Mouse (Mus musculus): ENCODE data around the gene Espnl. TPM values are rescaled to one million over a fixed set of nuclear protein-coding genes. Genes with fewer than 3 reads are reported as not detected.

Gene Espnl
- total and polyA plus RNA-seq, 3 experiments, result 0.06 TPM; not detected in 2

GRCm38 (mm10) chr1:91299026-91299706, 22.7 kb upstream of the Espnl start:
- WGBS, result 62% methylated on average over 13 of the region's 13 CpGs
- intact Hi-C loops (cut with DNase I), result no loop called here
- DNase-seq, result no peak

GRCm38 (mm10) chr1:91299707-91300426, 22.0 kb upstream of the Espnl start:
- Histone ChIP-seq H3K27ac (peak overlapping the region; percentile 31; the same call in 1 of the 2 replicates), H3K79me2 (replicated peaks; ENCODE audit: control insufficient read depth, insufficient read depth, low read length) (no peaks in the 10 kb centered on the region), H3K4me3 (no peak overlapping the region), H3K4me1 (ENCODE audit: control insufficient read depth, insufficient read depth, low read length) (peaks cover 3% of the 10 kb centered on the region), H3K36me3 (ENCODE audit: control insufficient read depth, insufficient read depth, low read length) (no peaks in the 10 kb centered on the region; the same call in 1 of the 2 replicates), H3K27me3 (ENCODE audit: control insufficient read depth, insufficient read depth, low read length) (no peaks in the 10 kb centered on the region), H3K9ac (ENCODE audit: low read depth, low read length) (no peak overlapping the region)
- peak; percentile 61 to 71 for DNase-seq
- intact Hi-C loops (cut with DNase I), result no loop called here
- TF ChIP-seq POLR2A (IDR thresholded peaks at IDR 0.05; ENCODE audit: insufficient read depth, low read depth, low read length), result no peak
- TF ChIP-seq EP300 (IDR thresholded peaks at IDR 0.05; ENCODE audit: insufficient read depth, low read depth, low read length), result 0 out of 2 replicates have a peak, but pooled peaks have one; percentile 25
- 55% methylated on average over 4 of the region's 5 CpGs for WGBS

More at GRCm38 (mm10) chr1:91299026-91299706, 22.7 kb upstream of the Espnl start:
- H3K4me1 ChIP-seq (ENCODE audit: control insufficient read depth, insufficient read depth, low read length), result peaks cover 3% of the 10 kb centered on the region
- H3K9ac ChIP-seq (ENCODE audit: low read depth, low read length), result peak overlapping the region; percentile 12
- H3K79me2 ChIP-seq (replicated peaks; ENCODE audit: control insufficient read depth, insufficient read depth, low read length), result no peaks in the 10 kb centered on the region
- H3K36me3 ChIP-seq (ENCODE audit: control insufficient read depth, insufficient read depth, low read length), result no peaks in the 10 kb centered on the region; the same call in 1 of the 2 replicates
- TF ChIP-seq CTCF (IDR thresholded peaks at IDR 0.05), result no peak
- TF ChIP-seq EP300 (IDR thresholded peaks at IDR 0.05; ENCODE audit: insufficient read depth, low read depth, low read length), result no peak
- TF ChIP-seq POLR2A (IDR thresholded peaks at IDR 0.05; ENCODE audit: insufficient read depth, low read depth, low read length), result no peak
- no peaks in the 10 kb centered on the region for H3K27me3 ChIP-seq (ENCODE audit: control insufficient read depth, insufficient read depth, low read length)
- H3K27ac ChIP-seq, result peak overlapping the region; percentile 31; the same call in 1 of the 2 replicates
- H3K4me3 ChIP-seq, result peak overlapping the region; percentile 74

- Histone ChIP-seq H3K79me2 (replicated peaks; ENCODE audit: control insufficient read depth, insufficient read depth, low read length) (no peaks in the 10 kb centered on the region), H3K27ac (no peak overlapping the region)
- DNase-seq, result peak in 1 of 2 experiments; percentile 9
Measured at GRCm38 (mm10) chr1:91301206-91301920, 20.5 kb upstream of the Espnl start.

GRCm38 (mm10) chr1:91302021-91302420, 19.9 kb upstream of the Espnl start:
- peaks cover 3% of the 10 kb centered on the region for H3K4me1 ChIP-seq (ENCODE audit: control insufficient read depth, insufficient read depth, low read length)
- H3K4me3 ChIP-seq, result no peak overlapping the region
- no peaks in the 10 kb centered on the region for H3K79me2 ChIP-seq (replicated peaks; ENCODE audit: control insufficient read depth, insufficient read depth, low read length)
- intact Hi-C loops (cut with DNase I), result no loop called here
- WGBS, result 88% methylated on average over 3 of the region's 3 CpGs
- no peak for DNase-seq
- no peak for TF ChIP-seq POLR2A (IDR thresholded peaks at IDR 0.05; ENCODE audit: insufficient read depth, low read depth, low read length)
- TF ChIP-seq EP300 (IDR thresholded peaks at IDR 0.05; ENCODE audit: insufficient read depth, low read depth, low read length), result no peak
- no peak for TF ChIP-seq CTCF (IDR thresholded peaks at IDR 0.05)
- no peaks in the 10 kb centered on the region; the same call in 1 of the 2 replicates for H3K36me3 ChIP-seq (ENCODE audit: control insufficient read depth, insufficient read depth, low read length)
- H3K27me3 ChIP-seq (ENCODE audit: control insufficient read depth, insufficient read depth, low read length), result no peaks in the 10 kb centered on the region
- peak overlapping the region; percentile 1; the same call in 1 of the 2 replicates for H3K27ac ChIP-seq
- H3K9ac ChIP-seq (ENCODE audit: low read depth, low read length), result no peak overlapping the region

More at GRCm38 (mm10) chr1:91301206-91301920, 20.5 kb upstream of the Espnl start:
- TF ChIP-seq POLR2A (IDR thresholded peaks at IDR 0.05; ENCODE audit: insufficient read depth, low read depth, low read length), result no peak
- no peak for TF ChIP-seq CTCF (IDR thresholded peaks at IDR 0.05)
- no peak for TF ChIP-seq EP300 (IDR thresholded peaks at IDR 0.05; ENCODE audit: insufficient read depth, low read depth, low read length)
- peaks cover 3% of the 10 kb centered on the region for H3K4me1 ChIP-seq (ENCODE audit: control insufficient read depth, insufficient read depth, low read length)
- 70% methylated on average over 3 of the region's 3 CpGs for WGBS
- H3K27me3 ChIP-seq (ENCODE audit: control insufficient read depth, insufficient read depth, low read length), result no peaks in the 10 kb centered on the region
- no peak overlapping the region for H3K9ac ChIP-seq (ENCODE audit: low read depth, low read length)
- H3K36me3 ChIP-seq (ENCODE audit: control insufficient read depth, insufficient read depth, low read length), result no peaks in the 10 kb centered on the region; the same call in 1 of the 2 replicates
- intact Hi-C loops (cut with DNase I), result no loop called here
- H3K4me3 ChIP-seq, result no peak overlapping the region

- no peak for DNase-seq
- H3K9ac ChIP-seq (ENCODE audit: low read depth, low read length), result no peak overlapping the region
- intact Hi-C loops (cut with DNase I), result no loop called here
- no peaks in the 10 kb centered on the region for H3K4me1 ChIP-seq (ENCODE audit: control insufficient read depth, insufficient read depth, low read length)
- TF ChIP-seq POLR2A (IDR thresholded peaks at IDR 0.05; ENCODE audit: insufficient read depth, low read depth, low read length) (no peak), CTCF (IDR thresholded peaks at IDR 0.05) (no peak), EP300 (IDR thresholded peaks at IDR 0.05; ENCODE audit: insufficient read depth, low read depth, low read length) (no peak)
- 86% methylated on average over 4 of the region's 4 CpGs for WGBS
- no peaks in the 10 kb centered on the region; the same call in 1 of the 2 replicates for H3K36me3 ChIP-seq (ENCODE audit: control insufficient read depth, insufficient read depth, low read length)
- no peak overlapping the region for H3K27ac ChIP-seq
- H3K79me2 ChIP-seq (replicated peaks; ENCODE audit: control insufficient read depth, insufficient read depth, low read length), result no peaks in the 10 kb centered on the region
- no peak overlapping the region for H3K4me3 ChIP-seq
- H3K27me3 ChIP-seq (ENCODE audit: control insufficient read depth, insufficient read depth, low read length), result no peaks in the 10 kb centered on the region
Measured at GRCm38 (mm10) chr1:91304621-91305020, 17.3 kb upstream of the Espnl start.

All from heart, adult 2 months (tissue).